Mouse (Mus musculus): Measurements from ENCODE around the gene Slc4a11. TPM values are rescaled to one million over a fixed set of nuclear protein-coding genes. Genes with fewer than 3 reads are reported as not detected.

The Slc4a11 gene
- polyA plus RNA-seq, 1 experiment from 2014 or later: 0.09 TPM

DNA sequence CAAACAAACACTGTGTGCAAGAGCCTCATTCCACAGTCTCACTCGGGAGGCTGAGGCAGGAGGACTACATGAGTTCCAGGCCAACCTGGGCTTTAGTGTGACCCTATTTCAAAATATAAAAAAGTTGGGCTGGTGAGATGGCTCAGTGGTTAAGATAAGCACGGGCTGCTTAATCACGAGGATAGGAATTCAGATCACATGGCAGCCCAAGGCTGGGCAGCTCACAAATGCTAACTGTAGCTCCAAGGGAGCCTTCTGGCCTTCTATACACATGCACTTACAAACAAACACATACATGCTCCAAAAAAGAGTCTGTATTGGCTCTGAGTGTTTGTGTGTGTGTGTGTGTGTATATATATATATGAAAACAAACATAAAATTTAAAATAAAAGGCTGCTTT, 3.8 kb downstream of the Slc4a11 start:
- no peak for ATAC-seq (ENCODE audit: low read depth)

DNA sequence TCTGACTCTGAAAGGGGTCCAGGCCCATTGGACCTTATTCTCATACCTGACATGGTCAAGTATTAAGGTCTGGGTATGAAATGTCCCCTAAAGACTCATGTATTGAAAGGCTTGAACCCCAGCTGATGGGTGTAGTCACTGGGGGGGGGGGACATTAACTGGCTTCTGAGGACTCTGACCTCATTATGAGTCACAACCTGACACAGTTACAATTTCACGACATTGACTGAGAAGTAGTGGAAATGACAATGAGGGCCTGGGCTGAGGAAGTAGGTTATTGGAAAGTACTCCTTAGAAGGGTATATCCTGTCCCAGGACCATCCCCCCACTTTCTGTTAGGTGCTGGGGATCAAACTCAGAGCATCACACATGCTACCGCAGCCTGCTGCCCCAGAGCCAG, 8.3 kb downstream of the Slc4a11 start:
- 40% methylated on average over 2 of the region's 2 CpGs for WGBS (ENCODE audit: insufficient replicate concordance)
- Histone ChIP-seq H3K27ac (ENCODE audit: low read length) (no peak overlapping the region), H3K4me3 (ENCODE audit: low read depth, low read length) (no peak overlapping the region), H3K27me3 (ENCODE audit: control insufficient read depth, insufficient read depth, low read depth, low read length) (no peaks in the 10 kb centered on the region), H3K9ac (ENCODE audit: low read depth, low read length) (no peak overlapping the region), H3K9me3 (replicated peaks; ENCODE audit: control insufficient read depth, low read length) (no peaks in the 10 kb centered on the region), H3K4me1 (ENCODE audit: control insufficient read depth, low read depth, low read length) (no peaks in the 10 kb centered on the region), H3K4me2 (ENCODE audit: low read depth, low read length) (no peak overlapping the region), H3K36me3 (ENCODE audit: control insufficient read depth, insufficient read depth) (no peaks in the 10 kb centered on the region)
- ATAC-seq (ENCODE audit: low read depth): no peak

More for the DNA sequence above, 3.8 kb downstream of the Slc4a11 start:
- Histone ChIP-seq H3K4me3 (ENCODE audit: low read depth, low read length) (no peak overlapping the region), H3K4me1 (ENCODE audit: control insufficient read depth, low read depth, low read length) (peaks cover 3% of the 10 kb centered on the region; the same call in 1 of the 2 replicates), H3K4me2 (ENCODE audit: low read depth, low read length) (no peak overlapping the region), H3K9ac (ENCODE audit: low read depth, low read length) (no peak overlapping the region), H3K27ac (ENCODE audit: low read length) (no peak overlapping the region), H3K27me3 (ENCODE audit: control insufficient read depth, insufficient read depth, low read depth, low read length) (peaks cover 31% of the 10 kb centered on the region), H3K9me3 (replicated peaks; ENCODE audit: control insufficient read depth, low read length) (no peaks in the 10 kb centered on the region), H3K36me3 (ENCODE audit: control insufficient read depth, insufficient read depth) (no peaks in the 10 kb centered on the region)
- 23% methylated on average over 3 of the region's 3 CpGs for WGBS (ENCODE audit: insufficient replicate concordance)

DNA sequence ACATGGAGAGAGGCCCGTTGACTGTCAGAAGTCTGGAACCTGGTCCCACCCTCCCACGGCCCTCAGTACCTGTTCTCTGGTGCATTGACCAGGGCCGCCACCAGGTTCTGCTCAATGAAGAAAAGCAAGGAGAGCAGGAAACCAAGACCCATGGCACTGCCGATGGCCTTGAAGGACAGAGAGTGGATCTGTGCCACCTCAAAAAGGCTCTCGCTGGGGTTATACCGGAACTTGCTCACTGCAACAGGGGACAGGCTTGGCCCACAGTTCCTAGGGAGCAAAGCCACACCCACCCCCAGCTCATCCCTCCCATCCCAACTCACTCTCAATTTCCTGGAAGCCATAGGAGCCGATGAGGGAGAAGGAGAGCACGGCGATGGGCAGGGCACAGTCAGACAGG, 11.9 kb downstream of the Slc4a11 start:
- no peak overlapping the region for H3K9ac ChIP-seq (ENCODE audit: low read depth, low read length)
- H3K4me2 ChIP-seq (ENCODE audit: low read depth, low read length): no peak overlapping the region
- H3K4me1 ChIP-seq (ENCODE audit: control insufficient read depth, low read depth, low read length): no peaks in the 10 kb centered on the region
- no peak overlapping the region for H3K4me3 ChIP-seq (ENCODE audit: low read depth, low read length)
- H3K27me3 ChIP-seq (ENCODE audit: control insufficient read depth, insufficient read depth, low read depth, low read length): no peaks in the 10 kb centered on the region
- H3K27ac ChIP-seq (ENCODE audit: low read length): no peak overlapping the region
- 73% methylated on average over 9 of the region's 9 CpGs for WGBS (ENCODE audit: insufficient replicate concordance)
- no peak for ATAC-seq (ENCODE audit: low read depth)
- peaks cover 7% of the 10 kb centered on the region for H3K36me3 ChIP-seq (ENCODE audit: control insufficient read depth, insufficient read depth)
- H3K9me3 ChIP-seq (replicated peaks; ENCODE audit: control insufficient read depth, low read length): no peaks in the 10 kb centered on the region

DNA sequence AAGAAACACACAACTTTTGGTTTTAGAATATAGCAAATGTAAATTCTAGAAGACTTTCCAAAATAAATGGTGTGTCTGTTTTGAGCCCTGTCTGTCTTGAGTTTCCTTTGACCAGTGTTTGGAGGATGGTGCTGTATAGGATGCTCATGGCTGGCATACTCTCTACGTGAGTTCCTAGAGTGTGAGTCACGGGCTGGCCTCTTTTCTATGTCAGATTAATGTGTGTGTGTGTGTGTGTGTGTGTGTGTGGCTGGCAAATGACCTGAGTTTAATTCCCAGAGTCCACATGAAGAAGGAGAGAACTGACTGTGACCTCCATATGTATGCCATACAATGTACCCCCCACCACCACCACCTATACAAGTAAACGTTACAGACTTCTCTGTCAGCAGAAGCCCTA, 15.8 kb downstream of the Slc4a11 start:
- Histone ChIP-seq H3K27me3 (ENCODE audit: control insufficient read depth, insufficient read depth, low read depth, low read length) (no peaks in the 10 kb centered on the region), H3K9me3 (replicated peaks; ENCODE audit: control insufficient read depth, low read length) (no peaks in the 10 kb centered on the region), H3K9ac (ENCODE audit: low read depth, low read length) (no peak overlapping the region), H3K4me1 (ENCODE audit: control insufficient read depth, low read depth, low read length) (no peaks in the 10 kb centered on the region), H3K36me3 (ENCODE audit: control insufficient read depth, insufficient read depth) (peaks cover 40% of the 10 kb centered on the region), H3K4me3 (ENCODE audit: low read depth, low read length) (no peak overlapping the region), H3K27ac (ENCODE audit: low read length) (no peak overlapping the region), H3K4me2 (ENCODE audit: low read depth, low read length) (no peak overlapping the region)
- 73% methylated on average over 3 of the region's 3 CpGs for WGBS (ENCODE audit: insufficient replicate concordance)
- ATAC-seq (ENCODE audit: low read depth): no peak

DNA sequence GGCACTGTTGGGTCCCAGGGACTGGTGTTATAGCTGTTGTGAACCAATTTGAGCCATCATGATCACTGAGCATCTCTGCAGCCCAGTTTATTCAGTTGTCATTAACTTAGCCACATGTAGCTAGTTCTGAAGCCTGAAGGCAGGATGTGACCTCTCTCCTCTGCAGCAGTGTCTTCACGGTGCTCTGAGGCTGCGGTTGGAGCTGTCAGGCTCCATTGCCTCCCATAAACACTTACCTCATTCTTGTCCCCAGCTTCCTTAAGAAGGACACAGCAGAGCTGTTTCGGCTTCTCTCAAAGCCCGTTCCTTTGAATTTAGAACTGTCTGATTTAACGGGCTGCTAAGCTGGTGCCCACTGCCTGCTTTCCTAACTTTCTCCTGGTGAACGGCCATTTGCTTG, 17.4 kb downstream of the Slc4a11 start:
- Histone ChIP-seq H3K36me3 (ENCODE audit: control insufficient read depth, insufficient read depth) (peaks cover 57% of the 10 kb centered on the region), H3K4me2 (ENCODE audit: low read depth, low read length) (no peak overlapping the region), H3K4me1 (ENCODE audit: control insufficient read depth, low read depth, low read length) (no peaks in the 10 kb centered on the region), H3K4me3 (ENCODE audit: low read depth, low read length) (no peak overlapping the region), H3K9ac (ENCODE audit: low read depth, low read length) (no peak overlapping the region), H3K27me3 (ENCODE audit: control insufficient read depth, insufficient read depth, low read depth, low read length) (no peaks in the 10 kb centered on the region), H3K9me3 (replicated peaks; ENCODE audit: control insufficient read depth, low read length) (no peaks in the 10 kb centered on the region), H3K27ac (ENCODE audit: low read length) (no peak overlapping the region)
- ATAC-seq (ENCODE audit: low read depth): no peak
- 82% methylated on average over 6 of the region's 6 CpGs for WGBS (ENCODE audit: insufficient replicate concordance)

DNA sequence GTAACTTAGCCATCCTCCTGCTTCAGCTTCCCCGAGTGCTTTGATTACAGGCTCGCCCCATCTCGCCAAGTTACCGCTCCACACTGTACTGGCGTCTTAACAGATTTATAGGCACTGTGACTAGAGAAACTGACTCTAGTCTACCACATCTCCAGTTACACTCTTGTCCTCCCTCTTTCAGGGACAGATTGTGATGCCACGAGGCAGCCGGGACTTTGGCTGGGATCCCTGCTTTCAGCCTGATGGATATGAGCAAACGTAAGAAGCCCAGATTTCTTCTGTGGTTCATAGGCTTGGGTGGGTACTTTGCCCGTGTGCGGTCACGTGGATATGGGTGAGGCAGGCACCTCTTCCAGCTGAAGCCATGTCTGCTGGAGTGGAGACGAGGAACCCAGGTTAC, 18.2 kb downstream of the Slc4a11 start:
- H3K4me1 ChIP-seq (ENCODE audit: control insufficient read depth, low read depth, low read length): no peaks in the 10 kb centered on the region
- no peak overlapping the region for H3K9ac ChIP-seq (ENCODE audit: low read depth, low read length)
- H3K36me3 ChIP-seq (ENCODE audit: control insufficient read depth, insufficient read depth): peaks cover 63% of the 10 kb centered on the region
- H3K4me3 ChIP-seq (ENCODE audit: low read depth, low read length): no peak overlapping the region
- no peaks in the 10 kb centered on the region for H3K9me3 ChIP-seq (replicated peaks; ENCODE audit: control insufficient read depth, low read length)
- 90% methylated on average over 12 of the region's 12 CpGs for WGBS (ENCODE audit: insufficient replicate concordance)
- no peak overlapping the region for H3K4me2 ChIP-seq (ENCODE audit: low read depth, low read length)
- no peaks in the 10 kb centered on the region for H3K27me3 ChIP-seq (ENCODE audit: control insufficient read depth, insufficient read depth, low read depth, low read length)
- ATAC-seq (ENCODE audit: low read depth): no peak
- H3K27ac ChIP-seq (ENCODE audit: low read length): no peak overlapping the region

DNA sequence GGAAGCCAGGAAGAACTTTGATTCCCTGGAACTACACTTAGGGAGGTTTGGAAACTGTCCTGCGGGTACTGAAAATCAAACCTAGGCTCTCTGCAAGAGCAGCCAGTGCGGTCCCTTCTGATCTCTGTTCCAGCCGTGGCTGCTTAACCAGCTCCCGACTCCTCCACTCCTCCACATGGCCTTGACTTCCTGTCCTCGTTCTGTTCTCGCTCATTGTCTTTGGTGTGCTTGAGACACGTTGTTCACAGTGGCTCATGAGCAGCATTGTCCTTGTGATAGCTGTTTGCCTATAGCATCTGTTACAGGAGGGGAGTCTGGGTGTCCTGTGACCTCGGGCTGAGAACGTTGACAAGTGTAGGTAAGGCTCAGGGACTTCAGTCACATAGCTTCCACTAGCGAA, 20.1 kb downstream of the Slc4a11 start:
- Histone ChIP-seq H3K9me3 (replicated peaks; ENCODE audit: control insufficient read depth, low read length) (no peaks in the 10 kb centered on the region), H3K9ac (ENCODE audit: low read depth, low read length) (no peak overlapping the region), H3K27ac (ENCODE audit: low read length) (no peak overlapping the region), H3K4me1 (ENCODE audit: control insufficient read depth, low read depth, low read length) (no peaks in the 10 kb centered on the region), H3K27me3 (ENCODE audit: control insufficient read depth, insufficient read depth, low read depth, low read length) (no peaks in the 10 kb centered on the region), H3K36me3 (ENCODE audit: control insufficient read depth, insufficient read depth) (peaks cover 78% of the 10 kb centered on the region), H3K4me2 (ENCODE audit: low read depth, low read length) (no peak overlapping the region), H3K4me3 (ENCODE audit: low read depth, low read length) (no peak overlapping the region)
- no peak for ATAC-seq (ENCODE audit: low read depth)
- 74% methylated on average over 10 of the region's 10 CpGs for WGBS (ENCODE audit: insufficient replicate concordance)

DNA sequence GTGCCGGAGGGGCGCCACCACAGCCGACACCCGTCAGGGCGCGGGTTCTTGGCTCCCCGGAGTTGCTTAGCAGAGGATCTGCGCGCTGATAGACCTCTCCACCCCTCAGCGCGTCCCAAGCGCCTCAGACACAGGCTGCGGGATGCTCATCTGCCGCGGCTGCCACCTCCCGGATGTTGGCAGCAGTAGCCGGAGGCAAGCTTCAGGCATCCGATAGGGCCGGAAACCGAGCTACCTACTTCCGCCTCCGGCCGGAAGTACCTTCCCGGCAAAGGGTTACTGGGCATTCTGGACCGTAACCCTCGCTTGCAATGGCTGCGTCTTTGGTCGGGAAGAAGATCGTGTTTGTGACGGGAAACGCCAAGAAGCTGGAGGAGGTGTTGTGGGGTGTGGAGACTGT, 29.8 kb downstream of the Slc4a11 start, which contains the start of gene Itpa:
Gene Itpa (plus strand): TSS at position 52 of the 400 bp plus-strand sequence.
- H3K4me3 ChIP-seq (ENCODE audit: low read depth, low read length): peak within 1 kb of the TSS; percentile 89
- under 1% methylated on average over 31 of the region's 31 CpGs for WGBS (ENCODE audit: insufficient replicate concordance)
- H3K9ac ChIP-seq (ENCODE audit: low read depth, low read length): peak within 1 kb of the TSS; percentile 82
- peak within 1 kb of the TSS; percentile 88 for H3K4me2 ChIP-seq (ENCODE audit: low read depth, low read length)
- H3K27ac ChIP-seq (ENCODE audit: low read length): peak within 1 kb of the TSS; percentile 89
- H3K9me3 ChIP-seq (replicated peaks; ENCODE audit: control insufficient read depth, low read length): no peaks in the 10 kb centered on the region
- H3K36me3 ChIP-seq (ENCODE audit: control insufficient read depth, insufficient read depth): peaks cover 7% of the 10 kb centered on the region
- peaks cover 44% of the 10 kb centered on the region for H3K4me1 ChIP-seq (ENCODE audit: control insufficient read depth, low read depth, low read length)
- peak; percentile 68 for ATAC-seq (ENCODE audit: low read depth)
- H3K27me3 ChIP-seq (ENCODE audit: control insufficient read depth, insufficient read depth, low read depth, low read length): no peaks in the 10 kb centered on the region

DNA sequence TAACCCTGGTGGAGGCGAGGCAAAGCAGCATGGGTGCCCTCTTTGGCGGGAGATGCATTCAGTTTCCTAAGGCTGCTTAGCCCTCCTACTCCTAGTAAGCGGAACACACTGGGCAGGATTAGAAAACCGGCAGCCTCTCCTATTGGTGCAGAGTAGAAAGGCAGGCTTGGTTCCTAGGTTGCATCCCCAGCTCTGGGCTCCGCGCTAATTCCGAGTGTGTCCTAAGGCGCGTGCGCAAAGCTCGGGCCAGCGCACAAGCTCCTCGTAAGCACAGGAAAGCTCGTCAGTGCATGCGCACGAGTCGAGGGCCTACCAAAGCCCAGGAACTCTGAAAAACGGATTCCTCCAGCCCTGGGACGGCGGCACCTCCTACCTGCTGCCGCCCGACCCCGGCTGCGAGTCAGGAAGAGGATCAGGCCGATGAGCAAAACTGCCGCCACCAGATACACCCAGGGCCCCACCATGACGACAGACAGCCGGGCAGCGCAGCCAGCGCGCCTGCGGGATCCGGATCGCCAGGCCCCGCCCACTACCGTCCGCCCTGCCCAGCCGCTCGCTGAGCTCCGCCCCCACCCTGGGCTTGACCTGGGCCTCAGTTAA, 33.1 kb downstream of the Slc4a11 start, which contains the start of gene Ddrgk1:
Gene Ddrgk1 (minus strand): TSS at position 558 of the 600 bp plus-strand sequence.
- peak within 1 kb of the TSS; percentile 88 for H3K4me2 ChIP-seq (ENCODE audit: low read depth, low read length)
- ATAC-seq (ENCODE audit: low read depth): peak; percentile 92
- H3K27me3 ChIP-seq (ENCODE audit: control insufficient read depth, insufficient read depth, low read depth, low read length): no peaks in the 10 kb centered on the region

More for the DNA sequence above, 33.1 kb downstream of the Slc4a11 start, which contains the start of gene Ddrgk1:
- peak within 1 kb of the TSS; percentile 94 for H3K9ac ChIP-seq (ENCODE audit: low read depth, low read length)
- peaks cover 10% of the 10 kb centered on the region; the same call in 1 of the 2 replicates for H3K36me3 ChIP-seq (ENCODE audit: control insufficient read depth, insufficient read depth)
- H3K27ac ChIP-seq (ENCODE audit: low read length): peak within 1 kb of the TSS; percentile 98
- no peaks in the 10 kb centered on the region for H3K9me3 ChIP-seq (replicated peaks; ENCODE audit: control insufficient read depth, low read length)
- H3K4me3 ChIP-seq (ENCODE audit: low read depth, low read length): peak within 1 kb of the TSS; percentile 80
- peaks cover 37% of the 10 kb centered on the region for H3K4me1 ChIP-seq (ENCODE audit: control insufficient read depth, low read depth, low read length)
- WGBS (ENCODE audit: insufficient replicate concordance): under 1% methylated on average over 40 of the region's 40 CpGs
